Mouse (Mus musculus): ENCODE data around the gene Cldnd2. TPM values are rescaled to one million over a fixed set of nuclear protein-coding genes. Genes with fewer than 3 reads are reported as not detected.

Gene Cldnd2
- total and polyA plus RNA-seq, 2 experiments from 2014 or later: not detected

DNA sequence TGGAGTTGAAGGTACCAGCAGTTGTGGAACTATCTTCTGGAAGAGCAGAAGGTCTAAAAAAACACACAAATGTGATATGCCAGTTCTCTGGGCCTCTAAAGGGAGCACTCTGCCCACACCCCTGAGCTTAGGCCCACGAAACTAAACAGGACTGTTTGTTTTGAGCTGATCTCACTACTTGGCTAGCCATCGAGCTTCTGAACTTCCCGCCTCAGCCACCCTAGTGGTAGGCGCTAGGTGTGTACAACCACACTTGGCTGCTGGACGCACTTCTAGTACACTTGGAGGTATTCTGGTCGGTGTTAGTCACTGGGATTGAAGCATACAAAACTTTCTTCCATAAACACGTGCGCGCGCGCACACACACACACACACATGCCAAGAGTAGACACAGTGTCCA is 11.1 kb downstream of the Cldnd2 start:
- WGBS: 98% methylated on average over 11 of the region's 11 CpGs
- H3K9ac ChIP-seq (replicated peaks; ENCODE audit: low read length, poor library complexity, severe bottlenecking): no peak overlapping the region
- H3K36me3 ChIP-seq (ENCODE audit: insufficient read depth, low read length): peaks cover 10% of the 10 kb centered on the region
- no peak overlapping the region for H3K4me3 ChIP-seq (ENCODE audit: low read depth, low read length)
- H3K27ac ChIP-seq (ENCODE audit: low read depth, low read length): no peak overlapping the region
- H3K4me2 ChIP-seq (ENCODE audit: low read depth, low read length, poor library complexity, severe bottlenecking): no peak overlapping the region
- no peaks in the 10 kb centered on the region for H3K27me3 ChIP-seq (ENCODE audit: insufficient read depth, low read length)
- DNase-seq (ENCODE audit: low spot score) (no peak), ATAC-seq (ENCODE audit: low FRiP score) (no peak)
- no peak for TF ChIP-seq CTCF (IDR thresholded peaks at IDR 0.05)
- H3K9me3 ChIP-seq (ENCODE audit: low read length): no peaks in the 10 kb centered on the region
- H3K4me1 ChIP-seq (ENCODE audit: insufficient read depth, low read length): no peaks in the 10 kb centered on the region

DNA sequence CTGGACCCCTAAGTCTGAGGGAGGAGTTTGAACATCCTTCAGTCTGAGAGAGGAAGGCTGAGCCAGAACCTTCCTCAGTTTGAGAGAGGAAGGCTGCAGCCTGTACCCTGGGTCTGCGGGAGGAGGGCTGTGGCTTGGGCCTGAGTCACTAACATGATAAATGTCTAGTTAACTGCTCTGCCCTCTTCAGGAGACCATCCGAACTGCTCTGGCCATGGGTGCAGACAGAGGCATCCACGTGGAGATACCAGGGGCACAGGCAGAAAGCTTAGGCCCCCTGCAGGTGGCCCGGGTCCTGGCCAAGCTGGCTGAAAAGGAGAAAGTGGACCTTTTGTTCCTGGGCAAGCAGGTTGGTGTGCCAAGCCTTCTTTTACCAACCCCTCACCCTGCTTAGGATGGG is 12.0 kb downstream of the Cldnd2 start:
- Histone ChIP-seq H3K4me1 (ENCODE audit: insufficient read depth, low read length) (no peaks in the 10 kb centered on the region), H3K36me3 (ENCODE audit: insufficient read depth, low read length) (peaks cover 15% of the 10 kb centered on the region), H3K27ac (ENCODE audit: low read depth, low read length) (no peak overlapping the region), H3K4me2 (ENCODE audit: low read depth, low read length, poor library complexity, severe bottlenecking) (no peak overlapping the region), H3K9ac (replicated peaks; ENCODE audit: low read length, poor library complexity, severe bottlenecking) (no peak overlapping the region), H3K9me3 (ENCODE audit: low read length) (no peaks in the 10 kb centered on the region), H3K4me3 (ENCODE audit: low read depth, low read length) (no peak overlapping the region), H3K27me3 (ENCODE audit: insufficient read depth, low read length) (no peaks in the 10 kb centered on the region)
- WGBS: 49% methylated on average over 4 of the region's 4 CpGs
- ATAC-seq (ENCODE audit: low FRiP score) (no peak), DNase-seq (ENCODE audit: low spot score) (no peak)
- no peak for TF ChIP-seq CTCF (IDR thresholded peaks at IDR 0.05)

DNA sequence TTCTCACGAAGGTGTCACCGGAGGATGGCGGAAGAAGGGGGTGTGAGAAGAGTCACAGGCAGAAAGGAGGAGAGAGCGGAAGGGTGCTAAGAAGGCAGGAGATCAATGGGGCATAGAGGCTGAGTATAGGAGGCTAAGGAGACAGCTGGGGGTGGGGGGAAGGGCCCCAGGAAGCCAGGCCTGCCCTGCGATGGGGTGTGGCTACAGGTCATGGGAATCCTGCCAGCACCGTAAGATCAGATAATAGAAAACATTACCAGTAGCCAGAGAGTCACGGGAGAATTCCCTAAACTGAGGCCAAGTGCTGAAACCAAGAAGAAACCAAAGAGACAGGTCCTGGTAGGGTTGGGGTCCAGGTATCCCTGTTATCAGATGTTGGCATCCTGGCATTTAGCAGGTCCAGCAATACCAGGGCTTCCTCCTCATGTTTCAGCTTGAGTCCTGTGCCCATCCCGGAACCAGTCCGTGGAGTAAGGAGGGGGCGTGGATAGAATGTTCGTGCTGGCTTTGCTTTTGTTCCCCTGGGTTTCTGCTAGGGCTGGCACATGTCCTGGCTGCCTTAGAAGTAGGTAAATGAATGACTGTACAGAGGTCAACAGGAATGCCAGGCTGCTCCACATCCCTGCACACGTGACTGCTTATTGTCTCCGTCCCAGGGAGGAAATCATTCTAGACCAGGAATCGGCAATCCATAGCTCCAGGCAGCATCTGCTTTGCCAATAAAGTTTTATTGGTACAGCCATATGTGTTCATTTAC is 13.2 kb downstream of the Cldnd2 start:
- Histone ChIP-seq H3K27me3 (ENCODE audit: insufficient read depth, low read length) (no peaks in the 10 kb centered on the region), H3K27ac (ENCODE audit: low read depth, low read length) (no peak overlapping the region), H3K4me2 (ENCODE audit: low read depth, low read length, poor library complexity, severe bottlenecking) (no peak overlapping the region), H3K4me3 (ENCODE audit: low read depth, low read length) (no peak overlapping the region), H3K9ac (replicated peaks; ENCODE audit: low read length, poor library complexity, severe bottlenecking) (no peak overlapping the region), H3K9me3 (ENCODE audit: low read length) (no peaks in the 10 kb centered on the region), H3K4me1 (ENCODE audit: insufficient read depth, low read length) (no peaks in the 10 kb centered on the region), H3K36me3 (ENCODE audit: insufficient read depth, low read length) (peaks cover 15% of the 10 kb centered on the region)
- ATAC-seq (ENCODE audit: low FRiP score) (no peak), DNase-seq (ENCODE audit: low spot score) (no peak)
- WGBS: 92% methylated on average over 14 of the region's 14 CpGs
- no peak for TF ChIP-seq CTCF (IDR thresholded peaks at IDR 0.05)

DNA sequence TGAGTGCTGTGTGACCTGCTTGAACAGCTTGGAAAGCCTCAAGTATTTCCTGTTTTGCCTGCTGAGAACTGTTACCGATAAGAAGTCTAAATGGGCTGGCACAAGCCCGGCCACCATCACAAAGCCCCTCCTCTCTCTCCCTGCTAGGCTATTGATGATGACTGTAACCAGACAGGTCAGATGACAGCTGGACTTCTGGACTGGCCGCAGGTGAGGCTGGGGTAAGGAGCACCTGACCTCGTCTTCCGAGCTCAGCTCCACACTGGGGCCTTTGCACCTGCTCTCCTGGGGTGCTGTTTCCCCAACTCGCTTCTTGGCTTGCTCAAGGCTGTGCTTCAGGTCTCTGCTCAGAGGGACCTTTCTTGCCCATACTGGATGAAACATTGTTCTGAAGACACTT is 13.8 kb downstream of the Cldnd2 start:
- TF ChIP-seq CTCF (IDR thresholded peaks at IDR 0.05): no peak
- 93% methylated on average over 6 of the region's 6 CpGs for WGBS
- Histone ChIP-seq H3K9ac (replicated peaks; ENCODE audit: low read length, poor library complexity, severe bottlenecking) (no peak overlapping the region), H3K27ac (ENCODE audit: low read depth, low read length) (no peak overlapping the region), H3K9me3 (ENCODE audit: low read length) (no peaks in the 10 kb centered on the region), H3K4me1 (ENCODE audit: insufficient read depth, low read length) (no peaks in the 10 kb centered on the region), H3K4me3 (ENCODE audit: low read depth, low read length) (no peak overlapping the region), H3K27me3 (ENCODE audit: insufficient read depth, low read length) (no peaks in the 10 kb centered on the region), H3K36me3 (ENCODE audit: insufficient read depth, low read length) (peaks cover 15% of the 10 kb centered on the region), H3K4me2 (ENCODE audit: low read depth, low read length, poor library complexity, severe bottlenecking) (no peak overlapping the region)
- DNase-seq (ENCODE audit: low spot score) (no peak), ATAC-seq (ENCODE audit: low FRiP score) (no peak)

DNA sequence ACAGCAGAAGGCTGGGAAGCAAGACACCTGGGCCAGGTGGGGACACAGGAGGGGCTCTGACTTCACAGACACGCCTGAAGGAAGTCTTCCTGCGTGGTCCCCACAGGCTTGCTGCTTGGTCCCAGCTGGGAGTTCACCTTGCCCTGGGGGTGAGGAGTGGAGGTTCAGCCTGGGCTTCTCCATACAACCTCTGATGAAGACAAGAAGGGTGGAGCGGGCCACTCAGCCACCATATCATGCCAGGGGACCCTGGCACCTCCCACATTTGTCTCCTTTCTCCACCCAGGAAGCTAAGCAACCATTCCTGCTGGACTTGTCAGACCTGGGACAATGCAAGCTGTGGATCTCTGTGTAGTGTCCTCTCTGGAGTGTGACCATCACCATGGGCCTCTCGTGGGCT is 22.3 kb downstream of the Cldnd2 start, which contains the start of gene Vsig10l:
Gene Vsig10l, plus strand, starts transcription at position 301 of the 400 bp plus-strand sequence.
- H3K27ac ChIP-seq (ENCODE audit: low read depth, low read length): no peak within 1 kb of the TSS
- no peak within 1 kb of the TSS for H3K4me3 ChIP-seq (ENCODE audit: low read depth, low read length)
- DNase-seq (ENCODE audit: low spot score): no peak
- no peaks in the 10 kb centered on the region for H3K27me3 ChIP-seq (ENCODE audit: insufficient read depth, low read length)
- H3K9me3 ChIP-seq (ENCODE audit: low read length): no peaks in the 10 kb centered on the region
- H3K4me1 ChIP-seq (ENCODE audit: insufficient read depth, low read length): no peaks in the 10 kb centered on the region
- no peak for ATAC-seq (ENCODE audit: low FRiP score)
- no peaks in the 10 kb centered on the region for H3K36me3 ChIP-seq (ENCODE audit: insufficient read depth, low read length)
- no peak within 1 kb of the TSS for H3K9ac ChIP-seq (replicated peaks; ENCODE audit: low read length, poor library complexity, severe bottlenecking)
- TF ChIP-seq CTCF (IDR thresholded peaks at IDR 0.05): no peak
- 61% methylated on average over 4 of the region's 4 CpGs for WGBS
- no peak within 1 kb of the TSS for H3K4me2 ChIP-seq (ENCODE audit: low read depth, low read length, poor library complexity, severe bottlenecking)

DNA sequence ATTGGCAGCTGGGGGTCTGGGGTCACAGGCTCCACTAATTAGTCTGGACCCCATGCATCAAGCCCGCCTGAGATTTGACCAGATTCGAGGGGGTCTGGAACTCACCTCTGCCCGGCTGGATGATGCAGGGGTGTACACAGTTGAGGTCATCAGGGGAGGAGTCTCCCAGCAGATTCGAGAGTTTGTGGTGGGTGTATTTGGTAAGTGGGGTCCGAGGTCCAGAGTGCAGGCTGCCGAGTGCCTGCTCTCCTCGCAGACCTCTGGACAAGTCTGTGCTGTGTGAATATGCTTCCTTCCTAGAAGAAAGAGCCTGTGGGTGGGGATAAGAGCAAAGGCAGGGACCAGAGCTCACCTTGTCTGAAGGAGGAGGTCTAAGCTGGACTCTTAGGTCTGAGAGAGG is 23.4 kb downstream of the Cldnd2 start:
- Histone ChIP-seq H3K27me3 (ENCODE audit: insufficient read depth, low read length) (no peaks in the 10 kb centered on the region), H3K27ac (ENCODE audit: low read depth, low read length) (no peak overlapping the region), H3K4me1 (ENCODE audit: insufficient read depth, low read length) (no peaks in the 10 kb centered on the region), H3K4me2 (ENCODE audit: low read depth, low read length, poor library complexity, severe bottlenecking) (no peak overlapping the region), H3K9me3 (ENCODE audit: low read length) (no peaks in the 10 kb centered on the region), H3K36me3 (ENCODE audit: insufficient read depth, low read length) (no peaks in the 10 kb centered on the region), H3K4me3 (ENCODE audit: low read depth, low read length) (no peak overlapping the region), H3K9ac (replicated peaks; ENCODE audit: low read length, poor library complexity, severe bottlenecking) (no peak overlapping the region)
- TF ChIP-seq CTCF (IDR thresholded peaks at IDR 0.05): no peak
- DNase-seq (ENCODE audit: low spot score) (no peak), ATAC-seq (ENCODE audit: low FRiP score) (no peak)
- WGBS: 83% methylated on average over 7 of the region's 7 CpGs

Measured in midbrain, postnatal 0 days (tissue).